Mouse (Mus musculus) hematopoietic multipotent progenitor cell, adult 10-12 weeks (in vitro differentiated cells): ENCODE results near the gene Cdk2ap2. TPM values are rescaled to one million over a fixed set of nuclear protein-coding genes. Genes with fewer than 3 reads are reported as not detected.

ENCODE experiments used
- polyA plus RNA-seq: library from polyadenylated mRNA; stranded (reverse); fragments of >175 nt; gene quantifications from 2 replicates; pipeline ENCODE4 v1.2.3, GENCODE M21; 2012; ENCODE audit warnings: low replicate concordance

Cdk2ap2 gene
- 251 and 401 TPM in 2 replicates for polyA plus RNA-seq

GRCm38 (mm10) chr19:4096642-4097440 is at the start of gene Cdk2ap2:
TSS of gene Cdk2ap2 (plus strand) at chr19:4097182.

DNA sequence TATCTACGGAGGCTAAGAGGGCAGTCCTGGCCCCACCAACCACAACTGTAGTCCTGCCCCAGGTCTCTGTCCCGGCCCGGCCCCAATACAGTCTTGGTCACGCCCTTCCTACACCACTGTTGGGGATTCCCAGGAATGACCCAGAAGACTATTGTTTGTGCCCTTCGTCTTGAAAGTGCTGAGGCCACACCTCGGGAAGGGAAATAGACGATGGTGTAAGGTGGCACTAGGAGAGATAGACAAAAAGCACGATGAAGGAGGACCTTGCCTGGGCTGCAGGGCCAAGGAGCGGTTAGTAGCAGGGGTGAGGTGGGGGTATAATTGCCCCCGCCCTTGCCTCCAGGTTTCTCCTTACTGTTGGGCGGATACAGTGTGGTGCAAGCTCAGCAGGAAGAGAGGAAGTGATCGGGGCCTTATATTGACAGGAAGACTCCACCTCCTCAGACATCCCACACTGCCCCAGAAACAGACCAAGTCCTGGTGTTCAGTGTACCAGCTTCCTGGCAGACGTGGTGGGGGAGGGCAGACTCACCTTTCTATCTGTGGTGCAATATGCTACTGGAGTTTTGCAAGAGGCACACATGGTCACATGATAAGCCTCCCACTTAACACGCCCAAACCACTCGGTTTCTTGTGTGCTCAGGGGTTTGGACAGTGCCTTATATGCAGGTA is 37.8 kb upstream of the Cdk2ap2 start, which contains the start of gene Gstp3:
Gstp3 (minus strand) TSS at position 501 of the 672 bp plus-strand sequence.

DNA sequence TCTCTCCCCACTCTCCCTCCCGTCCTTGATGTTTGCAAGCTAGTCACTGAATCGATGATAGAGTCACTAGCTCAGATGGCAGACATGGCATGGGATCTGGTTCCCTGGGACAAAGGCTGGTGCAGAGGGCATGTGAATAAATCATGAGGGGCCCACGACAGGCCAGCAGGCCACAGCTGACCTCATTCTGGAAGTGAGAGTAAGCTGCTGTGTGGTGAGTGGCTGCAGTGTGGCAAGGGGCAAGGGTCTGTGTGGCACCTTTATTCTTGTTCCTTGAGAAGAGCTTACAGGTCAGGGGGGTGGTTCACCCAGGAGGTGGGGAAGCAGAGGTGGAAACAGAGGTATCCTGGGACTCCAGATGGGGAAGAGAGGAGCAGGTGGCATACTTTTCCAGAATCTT is 15.6 kb upstream of the Cdk2ap2 start, which contains the start of gene Cabp2:
Cabp2 (plus strand) TSS at position 185 of the 400 bp plus-strand sequence.

DNA sequence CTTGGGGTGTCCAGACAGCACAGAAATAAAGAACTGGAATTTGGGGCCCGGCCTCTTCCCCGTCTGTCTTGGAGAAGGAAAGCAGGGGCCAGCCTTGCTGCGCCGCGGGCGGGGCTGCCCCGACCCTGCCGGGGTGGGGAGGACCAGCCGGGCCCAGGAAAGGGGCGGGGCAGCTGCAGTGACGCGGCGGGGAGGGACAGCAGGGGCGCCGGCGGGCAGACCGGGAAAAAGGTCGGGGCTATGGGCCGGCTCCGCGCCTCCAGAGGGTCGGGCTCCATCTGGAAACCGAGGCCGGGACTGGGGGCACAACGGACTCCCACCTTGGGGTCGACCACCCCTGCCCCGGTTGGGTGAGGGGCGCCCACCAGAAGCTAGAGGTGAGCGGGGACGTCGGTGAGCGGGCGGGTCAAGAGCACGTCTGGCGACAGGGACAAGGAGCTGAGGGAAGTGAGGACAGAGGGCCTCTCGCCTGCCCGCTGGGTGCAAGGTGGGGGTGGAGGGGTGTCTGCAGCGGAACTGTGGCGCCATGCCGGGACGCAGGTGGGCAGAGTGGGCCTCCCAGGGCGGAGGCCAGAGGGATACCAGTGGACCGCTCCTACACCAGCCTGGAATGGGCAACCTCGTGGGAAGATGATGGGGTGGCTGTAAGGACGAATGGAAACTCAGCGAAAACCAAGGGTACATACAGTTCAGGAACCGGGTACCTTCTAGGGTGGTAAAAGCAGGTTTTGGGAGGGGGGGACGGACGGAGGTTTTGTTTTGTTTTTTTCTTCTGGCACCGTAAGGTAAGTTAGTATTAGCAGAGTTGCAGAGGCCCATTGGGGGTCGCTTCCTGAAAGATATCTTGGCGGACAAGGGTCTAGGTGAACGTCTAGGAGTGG is 3.1 kb downstream of the Cdk2ap2 start, which contains the start of gene Pitpnm1:
Pitpnm1 (plus strand) TSS at position 162 of the 881 bp plus-strand sequence.

DNA sequence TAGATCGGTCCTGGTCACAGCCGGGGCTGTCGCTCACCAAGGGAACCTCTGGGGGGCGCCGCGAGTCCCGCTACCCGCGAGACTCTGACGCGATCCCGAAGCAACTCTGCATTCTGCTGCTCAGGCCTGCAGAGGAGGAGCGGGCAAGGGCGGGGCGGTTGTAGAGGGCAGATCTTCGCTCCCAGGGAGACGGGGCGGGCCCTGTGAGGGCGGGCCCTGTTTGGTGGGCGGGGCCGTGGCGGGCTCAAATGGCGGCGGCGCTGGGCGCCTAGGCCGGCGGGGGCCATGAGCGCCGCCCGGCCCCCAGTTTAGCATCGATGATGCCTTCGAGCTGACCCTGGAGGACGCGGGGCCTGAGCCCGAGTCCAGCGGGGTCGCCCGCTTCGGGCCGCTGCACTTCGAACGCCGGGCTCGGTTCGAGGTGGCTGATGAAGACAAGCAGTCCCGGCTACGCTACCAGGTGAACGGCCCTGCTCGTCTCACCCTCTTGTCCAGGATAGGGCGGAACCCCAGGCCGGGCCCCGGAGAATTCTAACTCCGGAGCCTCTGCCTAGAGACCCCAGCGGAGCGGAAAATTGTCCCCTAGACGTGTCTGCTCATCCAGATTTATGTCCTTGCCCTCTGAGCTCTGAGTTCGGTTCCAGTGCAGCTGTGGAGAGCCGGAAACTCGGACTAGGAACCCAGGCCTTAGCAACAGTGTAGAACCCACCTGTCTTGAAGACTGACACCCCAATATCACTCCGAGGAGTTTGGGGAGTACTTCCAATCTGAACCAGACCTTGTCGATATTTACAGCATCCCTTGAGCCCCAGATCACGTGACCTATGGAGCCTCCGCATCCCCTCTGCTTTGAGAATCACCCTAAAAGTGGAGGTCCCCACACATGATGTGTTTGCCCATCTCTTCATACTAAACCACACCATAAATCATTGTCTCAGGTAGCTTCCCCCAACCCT is 29.0 kb downstream of the Cdk2ap2 start, which contains the start of gene Aip:
Aip (minus strand) TSS at position 118 of the 956 bp plus-strand sequence.

GRCm38 (mm10) chr19:4139446-4139845 is 42.5 kb downstream of the Cdk2ap2 start, which contains the start of gene Gpr152:
TSS of gene Gpr152 (plus strand) at chr19:4139787.

DNA sequence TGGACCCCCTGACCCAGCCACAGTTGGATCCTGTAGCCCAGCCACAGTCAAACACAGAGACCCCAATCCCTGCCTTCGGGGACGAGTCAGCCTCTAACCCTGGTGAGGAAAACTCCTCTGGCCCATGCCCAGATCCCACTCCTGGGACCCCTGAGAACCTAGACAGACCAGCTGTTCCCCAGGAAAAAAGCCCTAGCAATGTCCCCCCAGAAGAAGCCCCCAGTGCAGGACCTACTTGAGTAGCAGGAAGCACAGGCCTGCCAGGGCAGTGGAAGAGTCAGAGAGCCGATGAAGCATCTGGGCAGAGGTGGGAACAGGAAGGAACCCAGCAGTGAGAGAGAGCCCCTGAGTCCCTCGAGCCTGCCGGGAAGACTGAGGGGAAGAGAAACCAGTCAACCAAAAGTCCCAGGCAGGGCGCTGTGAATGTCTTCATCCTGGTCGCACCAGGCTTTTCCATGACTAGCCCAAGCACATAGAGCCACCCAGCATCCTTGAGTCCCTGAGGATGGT is 46.8 kb downstream of the Cdk2ap2 start, which contains the start of gene Cabp4:
Cabp4 (minus strand) TSS at position 275 of the 510 bp plus-strand sequence.

DNA sequence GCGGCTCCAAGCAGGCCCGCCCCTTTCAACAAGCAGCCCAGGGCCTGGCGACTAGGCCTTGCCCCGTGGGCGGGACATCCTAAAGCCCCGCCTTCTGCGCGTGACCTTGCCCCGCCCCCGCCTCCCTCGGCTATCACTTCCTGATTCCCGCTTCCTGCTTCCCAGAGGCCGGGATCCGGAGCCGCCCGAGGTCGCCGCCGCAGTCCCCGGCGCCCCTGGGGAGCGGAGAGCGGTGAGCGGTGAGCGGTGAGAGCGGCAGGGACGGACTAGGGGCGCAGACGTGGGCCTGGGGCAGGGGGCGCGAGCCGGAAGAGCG is 51.5 kb downstream of the Cdk2ap2 start, which contains the start of gene Coro1b:
Coro1b (plus strand) TSS at position 129 of the 316 bp plus-strand sequence.

Other genes with a start within 250 kb of the Cdk2ap2 start
- 10.5 and 28.9 TPM in 2 replicates for gene Chka, start 245.4 kb upstream of the Cdk2ap2 start, polyA plus RNA-seq
- 168 and 319 TPM in 2 replicates for gene Tcirg1, start 190.0 kb upstream of the Cdk2ap2 start, polyA plus RNA-seq
- 14.4 and 178 TPM in 2 replicates for gene Ndufs8, start 184.4 kb upstream of the Cdk2ap2 start, polyA plus RNA-seq
- 12.9 and 17.0 TPM in 2 replicates for gene Aldh3b1, start 167.4 kb upstream of the Cdk2ap2 start, polyA plus RNA-seq
- gene Unc93b1, start 162.0 kb upstream of the Cdk2ap2 start, polyA plus RNA-seq: 560 and 780 TPM in 2 replicates
- 0.03 TPM in 1 of 2 replicates, not detected in the other for gene Aldh3b3, start 138.5 kb upstream of the Cdk2ap2 start, polyA plus RNA-seq
- 0.14 and 1.1 TPM in 2 replicates for gene Aldh3b2, start 124.9 kb upstream of the Cdk2ap2 start, polyA plus RNA-seq
- gene Acy3, start 110.6 kb upstream of the Cdk2ap2 start, polyA plus RNA-seq: 0.24 and 2.2 TPM in 2 replicates
- gene Tbx10, start 104.4 kb upstream of the Cdk2ap2 start, polyA plus RNA-seq: not detected in 2 replicates
- 15.0 and 27.5 TPM in 2 replicates for gene Nudt8, start 96.6 kb upstream of the Cdk2ap2 start, polyA plus RNA-seq
- gene Gm49405, start 96.6 kb upstream of the Cdk2ap2 start, polyA plus RNA-seq: 6.1 and 8.0 TPM in 2 replicates
- 8.9 and 23.7 TPM in 2 replicates for gene Doc2g, start 93.9 kb upstream of the Cdk2ap2 start, polyA plus RNA-seq
- gene Ndufv1, start 84.4 kb upstream of the Cdk2ap2 start, polyA plus RNA-seq: 57.0 and 132 TPM in 2 replicates
- 64.6 and 210 TPM in 2 replicates for gene Gstp1, start 59.2 kb upstream of the Cdk2ap2 start, polyA plus RNA-seq
- 0.47 and 0.56 TPM in 2 replicates for gene Gstp2, start 51.2 kb upstream of the Cdk2ap2 start, polyA plus RNA-seq
- gene Gstp3, start 37.6 kb upstream of the Cdk2ap2 start, polyA plus RNA-seq: 8.4 and 10.8 TPM in 2 replicates
- not detected in 2 replicates for gene Cabp2, start 15.6 kb upstream of the Cdk2ap2 start, polyA plus RNA-seq
- gene Pitpnm1, start 2.8 kb downstream of the Cdk2ap2 start, polyA plus RNA-seq: 226 and 266 TPM in 2 replicates
- gene Aip, start 28.7 kb downstream of the Cdk2ap2 start, polyA plus RNA-seq: 166 and 283 TPM in 2 replicates
- gene Gpr152, start 42.6 kb downstream of the Cdk2ap2 start, polyA plus RNA-seq: 0.06 TPM in 1 of 2 replicates, not detected in the other
- 2.9 and 3.2 TPM in 2 replicates for gene Cabp4, start 46.9 kb downstream of the Cdk2ap2 start, polyA plus RNA-seq
- 197 and 258 TPM in 2 replicates for gene Coro1b, start 51.4 kb downstream of the Cdk2ap2 start, polyA plus RNA-seq
- gene Ptprcap, start 56.4 kb downstream of the Cdk2ap2 start, polyA plus RNA-seq: 1,796 and 2,730 TPM in 2 replicates
- 46.3 and 105 TPM in 2 replicates for gene Rps6kb2, start 66.2 kb downstream of the Cdk2ap2 start, polyA plus RNA-seq
- gene Carns1, start 78.3 kb downstream of the Cdk2ap2 start, polyA plus RNA-seq: 40.4 and 54.0 TPM in 2 replicates
- gene Tbc1d10c, start 94.1 kb downstream of the Cdk2ap2 start, polyA plus RNA-seq: 638 and 694 TPM in 2 replicates
- 456 and 607 TPM in 2 replicates for gene Ppp1ca, start 94.9 kb downstream of the Cdk2ap2 start, polyA plus RNA-seq
- 45.2 and 49.9 TPM in 2 replicates for gene Rad9a, start 104.5 kb downstream of the Cdk2ap2 start, polyA plus RNA-seq
- 130 and 210 TPM in 2 replicates for gene Clcf1, start 117.1 kb downstream of the Cdk2ap2 start, polyA plus RNA-seq
- 0.75 and 163 TPM in 2 replicates for gene AC109138.7, start 117.2 kb downstream of the Cdk2ap2 start, polyA plus RNA-seq
- gene Pold4, start 134.7 kb downstream of the Cdk2ap2 start, polyA plus RNA-seq: 157 and 158 TPM in 2 replicates
- gene Ssh3, start 172.0 kb downstream of the Cdk2ap2 start, polyA plus RNA-seq: 27.8 and 60.7 TPM in 2 replicates
- 25.1 and 46.7 TPM in 2 replicates for gene Ankrd13d, start 186.0 kb downstream of the Cdk2ap2 start, polyA plus RNA-seq
- gene Grk2, start 209.0 kb downstream of the Cdk2ap2 start, polyA plus RNA-seq: 1,315 and 1,512 TPM in 2 replicates